Mouse (Mus musculus): Measurements from ENCODE around the gene Neurl2.
"Not testable (repeated sequence)": the region's sequence is repeated elsewhere in the genome, so short reads cannot be mapped to it uniquely, and the experiment has no call there.

The Neurl2 gene

GRCm38 (mm10) chr2:164857842-164858553, 24.7 kb upstream of the Neurl2 start:
- peak; percentile 92 for DNase-seq

- DNase-seq, result peak; percentile 99
These were observed 24.0 kb upstream of the Neurl2 start, which contains the start of gene Pltp for GRCm38 (mm10) chr2:164857101-164857821. Gene Pltp, minus strand, starts transcription at chr2:164857711.

DNA sequence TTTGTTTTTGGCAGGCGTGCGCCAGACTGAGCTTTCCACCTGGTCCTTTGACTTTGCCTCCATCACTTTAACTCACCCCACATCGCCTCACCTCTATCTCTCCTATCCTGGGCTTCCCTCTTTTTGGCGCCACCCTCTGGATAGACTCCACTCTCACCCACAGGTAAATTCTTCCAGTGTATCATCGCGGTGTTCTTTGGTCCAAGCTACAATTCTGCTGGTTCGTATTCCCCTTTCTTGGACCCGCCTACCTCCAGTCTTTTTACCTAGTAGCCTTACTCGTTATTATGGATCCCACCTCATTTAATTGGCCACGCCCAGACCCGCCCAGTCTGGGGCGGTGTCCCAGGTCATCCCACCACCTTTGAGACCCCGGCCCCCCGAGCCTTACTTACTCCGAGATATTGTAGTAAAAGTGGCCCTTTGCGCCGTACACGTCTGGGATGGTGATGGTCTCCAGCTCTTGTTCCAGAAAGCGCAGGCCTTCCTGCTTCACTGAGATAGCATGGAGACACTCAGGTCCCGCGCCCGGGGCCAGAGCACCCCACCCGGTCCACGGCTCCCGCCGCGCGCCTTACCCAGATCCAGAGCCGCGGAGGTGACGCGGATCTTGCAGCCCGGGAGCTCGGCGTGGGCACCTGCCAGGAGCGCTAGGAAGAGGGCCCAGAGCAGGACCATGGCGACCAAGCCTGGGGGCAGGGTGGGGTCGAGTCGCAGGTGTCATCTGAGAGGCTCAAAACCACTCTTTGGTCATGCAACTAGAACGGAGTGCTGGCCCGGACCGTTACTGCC, 23.2 kb upstream of the Neurl2 start:
- DNase-seq, result peak; percentile 97

DNA sequence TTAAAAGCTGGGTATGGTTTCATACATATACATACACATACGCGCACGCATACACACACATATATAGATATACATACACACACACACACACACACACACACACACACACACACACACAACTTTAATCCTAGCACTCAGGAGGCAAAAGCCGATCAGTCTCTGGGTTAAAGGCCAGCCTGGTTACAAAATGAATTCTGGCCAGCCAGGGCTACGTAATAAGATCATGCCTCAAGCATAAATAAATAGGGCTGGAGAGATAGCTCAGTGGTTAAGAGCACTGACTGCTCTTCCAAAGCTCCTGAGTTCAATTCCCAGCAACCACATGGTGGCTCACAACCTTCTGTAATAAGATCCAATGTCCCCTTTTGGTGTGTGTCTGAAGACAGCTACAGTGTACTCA, 22.3 kb upstream of the Neurl2 start:
- not testable (repeated sequence) for DNase-seq

GRCm38 (mm10) chr2:164850061-164850460, 16.8 kb upstream of the Neurl2 start:
- no peak for DNase-seq

GRCm38 (mm10) chr2:164845782-164846181, 12.5 kb upstream of the Neurl2 start:
- no peak for DNase-seq

DNA sequence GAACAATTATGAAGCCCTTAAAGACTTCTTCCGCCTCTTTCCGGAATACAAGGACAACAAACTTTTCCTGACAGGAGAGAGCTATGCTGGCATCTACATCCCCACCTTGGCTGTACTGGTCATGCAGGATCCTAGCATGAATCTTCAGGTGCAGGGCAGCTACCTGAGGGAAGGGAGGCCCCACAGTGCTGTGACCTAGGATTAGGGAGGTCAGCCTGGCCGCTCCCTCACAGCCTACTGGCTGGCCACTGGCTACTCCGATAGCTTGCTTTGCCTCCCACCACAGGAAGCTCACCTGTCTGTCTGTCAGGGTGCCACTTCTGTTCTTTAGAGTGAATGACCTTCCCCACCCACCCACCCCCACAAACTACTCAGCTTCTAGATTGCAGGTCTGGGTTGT, 1.9 kb upstream of the Neurl2 start:
- DNase-seq, result peak; percentile 91

GRCm38 (mm10) chr2:164834531-164834930, 1.3 kb upstream of the Neurl2 start:
- DNase-seq, result peak; percentile 95

- DNase-seq, result peak; percentile 98
These were observed 431 bp downstream of the Neurl2 start, which contains the start of gene Ctsa for GRCm38 (mm10) chr2:164832748-164833301. Gene Ctsa, plus strand, starts transcription at chr2:164832873.

DNA sequence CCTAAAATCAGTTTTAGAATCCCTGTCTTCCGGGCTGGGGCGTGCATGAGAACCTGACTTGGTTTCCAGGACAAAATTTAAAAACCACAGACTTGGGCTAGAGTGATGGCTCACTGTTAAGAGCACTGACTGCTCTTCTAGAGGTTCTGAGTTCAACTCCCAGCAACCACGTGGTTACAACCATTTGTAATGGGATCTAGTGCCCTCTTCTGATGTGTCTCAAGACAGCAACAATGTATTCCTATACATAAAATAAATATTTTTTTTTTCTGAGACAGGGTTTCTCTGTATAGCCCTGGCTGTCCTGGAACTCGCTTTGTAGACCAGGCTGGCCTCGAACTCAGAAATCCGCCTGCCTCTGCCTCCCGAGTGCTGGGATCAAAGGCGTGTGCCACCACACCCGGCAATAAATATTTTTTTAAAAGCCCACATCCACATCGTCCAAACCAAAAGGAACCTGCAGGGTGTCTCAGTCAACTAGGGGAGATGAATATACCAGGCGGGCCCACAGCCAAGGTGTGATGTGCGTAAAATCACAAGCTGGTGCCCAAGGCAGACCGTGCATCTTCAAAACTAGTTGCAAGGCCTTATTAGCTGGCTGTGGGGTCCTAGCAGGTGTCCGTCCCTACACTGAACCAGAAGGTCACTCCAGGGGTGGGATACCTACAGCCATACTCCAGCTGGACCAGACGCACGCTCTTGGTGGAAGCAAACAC, 1.1 kb downstream of the Neurl2 start:
- peak; percentile 84 for DNase-seq

- DNase-seq, result no peak
These were observed 2.2 kb downstream of the Neurl2 start for GRCm38 (mm10) chr2:164831029-164831428.

GRCm38 (mm10) chr2:164829090-164829489, 4.2 kb downstream of the Neurl2 start:
- DNase-seq, result peak; percentile 85

DNA sequence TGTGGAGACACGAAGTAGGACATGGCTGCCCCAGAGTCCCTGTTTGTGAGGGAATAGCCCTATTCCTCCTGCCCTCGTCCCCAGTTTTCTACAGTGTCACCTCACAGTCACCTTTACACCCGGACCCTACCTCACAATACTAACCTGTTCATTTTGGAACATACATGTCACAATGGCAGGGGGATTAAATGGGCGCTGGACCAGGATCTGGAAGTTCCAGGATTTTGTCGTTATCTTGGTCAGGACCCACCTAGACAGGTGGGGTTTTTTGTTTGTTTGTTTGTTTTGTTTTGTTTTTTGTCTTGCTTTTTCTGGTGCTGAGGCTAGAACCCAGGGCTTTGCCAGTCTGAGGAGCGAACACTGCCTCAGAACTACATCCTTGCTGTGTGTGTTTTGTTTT, 4.8 kb downstream of the Neurl2 start, which contains the start of gene Spata25:
TSS of gene Spata25 (minus strand) at position 101 of the 400 bp plus-strand sequence.
- no peak for DNase-seq

DNA sequence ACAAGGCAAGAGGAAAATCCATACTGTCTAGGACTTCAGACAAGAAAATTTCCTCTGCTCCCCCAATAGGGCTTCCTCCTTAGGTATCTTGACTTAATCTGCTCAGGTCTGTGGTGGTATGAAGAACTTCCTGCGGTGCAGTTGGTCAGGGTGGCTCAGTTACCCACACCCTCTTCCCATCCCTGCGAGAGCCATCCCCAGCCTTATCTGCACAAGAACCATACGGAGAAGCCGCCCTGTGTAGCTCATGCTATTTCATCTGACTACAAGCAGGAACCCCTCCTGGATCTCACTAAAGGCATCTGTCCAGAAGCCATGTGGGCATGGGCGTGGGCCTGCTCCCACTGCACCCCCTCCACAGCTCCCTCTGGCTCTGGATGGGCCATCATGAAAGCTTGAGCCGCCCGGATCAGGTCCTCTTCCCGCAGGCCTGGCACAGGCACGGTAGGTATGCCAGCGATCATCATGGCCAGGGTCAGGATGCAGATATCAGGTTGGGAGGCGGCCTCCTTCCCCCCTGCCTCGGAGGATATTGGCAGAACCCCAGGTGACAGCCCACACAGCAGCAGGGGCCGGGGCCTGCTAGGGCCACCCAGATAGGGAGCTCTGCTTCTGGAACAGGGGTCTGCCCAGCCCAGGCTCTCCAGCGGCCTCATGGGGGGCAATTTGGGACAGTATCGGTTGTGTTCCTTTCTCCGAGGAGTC, 6.0 kb downstream of the Neurl2 start:
- DNase-seq, result peak; percentile 92

DNA sequence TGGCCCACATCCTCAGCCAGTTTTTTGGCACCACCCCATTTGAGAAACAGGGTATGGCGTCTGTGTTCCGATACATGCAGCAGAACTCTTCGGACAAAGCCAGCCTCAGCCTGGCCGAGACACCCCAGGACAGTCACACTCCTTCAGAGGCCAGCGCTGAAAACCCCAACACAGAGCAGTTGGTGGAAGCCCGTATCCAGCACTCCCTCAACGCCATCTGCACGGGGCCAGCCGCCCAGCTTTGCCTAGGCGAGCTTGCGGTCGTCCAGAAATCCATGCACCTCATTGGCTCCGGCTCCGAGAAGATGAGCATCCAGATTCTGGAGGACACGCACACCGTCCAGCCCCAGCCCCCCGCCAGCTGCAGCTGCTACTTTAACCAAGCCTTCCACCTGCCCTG, 7.7 kb downstream of the Neurl2 start:
- DNase-seq, result peak; percentile 92

GRCm38 (mm10) chr2:164823969-164824368, 9.3 kb downstream of the Neurl2 start:
- DNase-seq, result no peak

GRCm38 (mm10) chr2:164823181-164823585, 10.1 kb downstream of the Neurl2 start:
- no peak for DNase-seq

DNA sequence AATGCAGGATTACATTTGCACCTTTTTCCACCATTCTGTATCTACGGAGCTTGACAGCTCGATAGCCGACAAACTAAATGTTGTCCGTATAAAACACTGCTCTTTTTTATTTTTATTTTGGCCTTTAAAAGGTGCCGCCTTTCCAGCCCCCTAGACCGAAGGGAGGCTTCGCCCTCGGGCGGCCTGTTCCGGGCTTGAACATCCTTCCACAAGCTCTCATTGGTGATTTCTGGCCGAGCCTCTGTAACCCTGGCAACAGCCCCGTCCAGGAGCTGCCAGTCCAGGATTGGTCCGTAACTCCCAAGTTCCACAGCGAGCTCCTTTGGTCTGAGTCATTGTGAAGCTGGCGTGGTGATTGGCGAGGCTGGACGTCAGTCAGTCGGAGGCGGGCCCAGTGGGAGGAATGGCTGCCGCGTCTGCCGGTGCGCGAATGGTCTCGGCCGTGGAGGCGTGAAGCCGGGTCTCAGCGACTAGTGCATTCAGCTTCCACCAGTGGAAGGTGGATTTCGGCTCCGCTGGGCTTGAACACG, 10.6 kb downstream of the Neurl2 start, which contains the start of gene Zswim1:
TSS of gene Zswim1 (plus strand) at position 51 of the 530 bp plus-strand sequence.
- peak; percentile 100 for DNase-seq

DNA sequence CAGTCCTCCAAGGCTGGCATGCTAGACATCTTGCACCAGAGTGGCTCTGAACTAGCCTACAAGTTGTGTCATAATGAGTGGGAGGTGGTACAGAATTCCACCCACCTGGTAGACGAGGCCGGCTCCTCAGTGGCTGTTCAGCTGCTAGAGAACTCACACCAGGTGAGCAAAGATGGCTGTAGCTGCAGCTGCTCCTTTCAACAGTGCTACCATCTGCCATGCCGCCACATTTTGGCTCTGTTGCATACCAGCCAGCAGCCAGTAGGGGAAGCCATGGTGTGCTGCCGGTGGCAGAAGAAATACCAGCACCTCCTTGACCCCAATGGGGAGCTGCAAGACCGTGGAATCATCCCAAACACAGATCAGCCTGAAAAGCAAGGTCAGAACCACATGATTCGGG, 12.2 kb downstream of the Neurl2 start:
- no peak for DNase-seq

GRCm38 (mm10) chr2:164817703-164818102, 15.6 kb downstream of the Neurl2 start:
- DNase-seq, result no peak

DNA sequence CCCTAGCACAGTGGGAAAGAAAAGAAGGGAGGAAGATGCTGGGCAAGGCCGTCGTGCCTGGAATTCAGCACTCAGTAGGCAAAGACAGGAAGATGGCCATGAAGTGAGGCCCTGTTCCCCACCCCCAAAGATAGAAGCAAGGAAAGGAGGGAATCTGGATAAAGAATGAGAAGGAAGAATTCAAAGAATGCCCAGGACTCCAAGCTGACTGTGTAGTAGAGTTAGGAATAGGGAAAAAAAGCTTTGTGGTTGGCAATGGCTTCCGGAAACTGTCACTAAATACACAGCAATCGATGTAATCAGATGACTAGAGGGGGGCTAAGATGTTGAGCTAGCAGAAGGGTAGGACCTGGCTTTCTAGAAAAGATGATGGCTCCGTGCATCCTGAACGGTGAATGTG, 16.1 kb downstream of the Neurl2 start:
- DNase-seq, result no peak

All from heart, adult 11 months (tissue).